In genomic region chr9:59486549-59487065, GRCm38 (mm10) we compare ENCODE assay signal across 8 mouse cellular contexts. TPM values are rescaled to one million over a fixed set of nuclear protein-coding genes. Genes with fewer than 3 reads are reported as not detected.
DNase-seq lines count a peak whose midpoint lies in the region; ATAC-seq lines count a peak whose summit lies in the region.

Arih1 (minus strand) TSS chr9:59486618.

- intact Hi-C loops in gastrocnemius, postnatal 14 days (cut with DNase I; ENCODE audit: low total_unique reads), result loop anchor here (10.0 kb wide), 1 partner anchor 82 kb away; no protein-coding TSS in a partner anchor
- intact Hi-C loops in left cerebral cortex, postnatal 10 days (cut with DNase I), result no loop called here

- DNase-seq in adrenal gland, adult (ENCODE audit: inconsistent age in 2 of 2, low spot score in 1 of 2), result peak; percentile 99 to 100
- DNase-seq in embryo, embryonic 10.5 days (ENCODE audit: low spot score), result peak; percentile 98
- DNase-seq in gastrocnemius, postnatal 14 days, result peak; percentile 99
- DNase-seq in left cerebral cortex, postnatal 10 days (ENCODE audit: extremely low spot score in 1 of 2, low spot score in 2 of 2), result peak; percentile 98 to 100
- DNase-seq in right cerebral cortex, postnatal 25 days, result peak; percentile 99
- peak; percentile 98 to 99 for DNase-seq in urinary bladder, postnatal 4 days (ENCODE audit: low spot score in 2 of 2)

- ATAC-seq in inflammation-experienced regulatory T-cells, adult 6 months, result peak; percentile 92
- peak; percentile 93 for ATAC-seq in megakaryocyte-erythroid progenitor cell, adult 5-6 weeks (replicated peaks; ENCODE audit: low FRiP score, low TSS enrichment, poor library complexity, severe bottlenecking)

RNA-seq across cellular contexts. Expression of gene Arih1, which starts in this region (rescaled TPM):
- 10 to 100 TPM; 77.7 to 82.2 TPM for total RNA-seq in gastrocnemius, postnatal 14 days (2021)
- polyA plus RNA-seq in inflammation-experienced regulatory T-cells, adult 6 months (2017; shearing (Covaris generic)), result 10 to 100 TPM; 19.6 to 23.7 (median 23.0) TPM
- 100 to 1,000 TPM; 107 TPM for total RNA-seq in left cerebral cortex, postnatal 10 days (2021)
- total RNA-seq in megakaryocyte-erythroid progenitor cell, adult 5-6 weeks (2014; fragmentation: Nextera tagmentation), result 36.1 and 58.2 TPM in 2 replicates
- 117 and 141 TPM in 2 replicates for total RNA-seq in megakaryocyte-erythroid progenitor cell, adult 5-6 weeks (2017)

Comparison
In these comparisons a context has a peak if more than half of its experiments do, and no peak if none do; other contexts are left out.
1. Peak in every context shown above with its lines: DNase-seq and ATAC-seq.